Mouse (Mus musculus): ENCODE measurements around the gene Abcg1.
A peak's percentile ranks its signal among the peaks of the same experiment; 100 is the strongest.

Abcg1 gene

GRCm38 (mm10) chr17:31133776-31134175 is 76.3 kb downstream of the Abcg1 start:
- DNase-seq, result no peak

DNA sequence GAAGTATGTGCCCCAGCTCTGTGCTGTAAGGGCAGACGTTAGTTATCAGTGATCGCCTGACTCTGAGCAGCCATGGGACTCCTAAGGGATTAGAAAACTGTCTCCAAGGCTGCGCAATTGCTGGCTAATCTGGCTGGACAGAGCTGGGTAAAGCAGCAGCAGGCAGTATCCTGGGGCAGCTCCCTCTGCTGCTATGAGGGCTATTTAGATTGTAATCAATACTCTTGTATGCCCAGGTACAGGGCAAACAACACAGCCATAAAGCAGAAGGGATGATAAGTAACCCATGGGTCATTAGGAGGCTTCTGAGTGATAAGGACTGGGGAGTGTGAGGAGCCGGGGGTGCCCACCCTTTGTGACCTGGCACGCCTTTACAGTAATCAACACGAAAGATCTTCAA is 77.4 kb downstream of the Abcg1 start:
- DNase-seq, result no peak

DNA sequence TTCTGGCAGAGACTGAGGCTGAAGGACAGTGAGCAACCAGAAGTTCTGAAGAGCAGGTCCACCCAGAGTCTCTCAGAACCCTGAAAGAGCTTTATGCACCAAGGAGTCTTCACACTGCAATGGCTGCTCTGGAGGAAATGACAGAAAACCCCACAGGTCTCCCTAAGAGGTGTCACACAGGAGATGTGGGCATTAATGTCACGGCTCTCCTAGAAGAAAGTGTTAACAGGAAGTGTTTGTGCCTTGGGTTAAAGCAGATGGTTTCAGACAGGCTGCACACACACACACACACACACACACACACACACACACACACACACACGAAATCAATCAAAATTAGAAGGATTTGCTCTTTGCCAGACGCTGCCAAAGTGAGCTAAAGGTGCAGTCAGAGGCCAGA is 78.8 kb downstream of the Abcg1 start:
- no peak for DNase-seq

DNA sequence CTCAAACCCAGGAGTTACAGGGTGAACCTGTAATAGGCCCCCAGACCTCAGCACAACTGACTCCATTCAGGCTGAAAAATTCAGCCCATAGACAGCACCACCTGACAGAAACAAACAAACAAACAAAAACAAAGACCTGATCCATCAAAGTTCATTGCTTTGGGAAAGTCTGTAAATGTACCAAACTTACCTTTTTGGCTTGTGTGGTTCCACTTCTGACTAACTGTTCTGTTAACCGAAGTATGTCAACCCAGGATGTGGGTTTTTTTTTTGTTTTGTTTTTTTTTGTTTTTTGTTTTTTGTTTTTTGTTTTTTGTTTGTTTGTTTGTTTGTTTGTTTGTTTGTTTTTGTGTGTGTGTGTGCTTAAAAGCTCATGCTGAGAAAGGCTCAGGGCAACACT is 79.3 kb downstream of the Abcg1 start:
- DNase-seq, result no peak

DNA sequence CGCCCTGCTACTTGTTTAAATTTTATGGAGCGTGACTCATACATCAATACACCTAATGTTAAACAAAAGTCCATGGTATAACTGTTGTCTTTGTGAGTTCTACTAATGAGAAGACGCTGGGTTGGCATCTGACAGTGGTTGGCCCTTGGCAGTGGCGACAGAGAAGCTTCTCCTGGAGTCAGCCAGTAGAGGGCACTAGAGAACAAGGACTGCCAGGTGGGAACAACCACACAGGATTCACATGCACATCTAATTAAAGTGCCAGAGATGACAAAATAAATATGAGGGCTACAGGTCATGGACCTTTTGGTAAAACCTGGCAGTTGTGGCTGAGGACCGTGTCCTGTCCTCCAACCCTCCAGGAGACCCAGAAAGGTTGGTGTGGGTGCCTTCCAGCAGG is 80.9 kb downstream of the Abcg1 start:
- peak; percentile 23 to 50 for DNase-seq

GRCm38 (mm10) chr17:31142116-31142515 is 84.6 kb downstream of the Abcg1 start:
- DNase-seq, result no peak

- DNase-seq, result no peak
These were observed 86.9 kb downstream of the Abcg1 start, which contains the start of gene Tff2 for GRCm38 (mm10) chr17:31144040-31145037. TSS of gene Tff2 (minus strand) at chr17:31144282.

GRCm38 (mm10) chr17:31145998-31146397 is 88.5 kb downstream of the Abcg1 start:
- DNase-seq, result no peak

DNA sequence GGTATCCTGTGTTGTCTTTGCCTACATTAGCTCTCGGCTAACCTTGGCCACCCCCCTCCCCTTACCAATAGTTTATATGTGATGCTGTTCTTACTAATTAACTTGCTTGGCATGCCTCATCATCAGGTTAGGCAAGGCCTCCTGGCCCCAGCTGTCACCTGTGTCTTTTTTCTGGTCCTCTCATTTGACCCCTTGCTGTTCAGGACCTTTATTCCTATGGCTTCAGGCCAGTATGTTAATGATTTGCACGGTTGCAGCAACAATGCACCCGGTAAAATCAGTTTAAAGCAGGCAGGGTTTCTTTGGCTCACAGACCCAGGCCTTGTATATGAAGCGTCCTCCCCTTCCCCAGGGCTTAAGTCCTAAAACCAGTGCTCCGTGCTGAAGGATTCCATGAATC is 95.0 kb downstream of the Abcg1 start:
- DNase-seq, result no peak

- no peak for DNase-seq
These were observed 95.6 kb downstream of the Abcg1 start for GRCm38 (mm10) chr17:31152966-31153499.

- DNase-seq, result no peak
These were observed 96.3 kb downstream of the Abcg1 start for GRCm38 (mm10) chr17:31153785-31154184.

DNA sequence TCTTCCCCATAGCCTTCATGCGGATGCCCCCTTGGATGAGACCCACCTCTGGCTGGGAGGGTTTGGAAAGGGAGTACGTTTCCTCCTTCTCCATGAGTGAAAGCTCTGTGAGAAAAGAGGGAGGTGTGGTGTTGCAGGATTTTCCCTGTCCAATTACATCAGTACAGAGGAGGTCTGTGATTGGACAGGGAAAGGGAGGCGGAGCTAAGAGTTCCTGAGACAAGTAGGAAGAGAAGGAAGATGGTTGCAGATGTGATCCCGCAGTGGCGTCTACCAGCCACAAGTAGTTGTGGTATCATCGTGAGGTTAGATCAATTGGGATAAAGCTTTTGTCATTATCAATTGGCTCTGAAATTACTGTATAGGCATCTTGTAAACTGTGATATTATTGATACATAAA is 100.4 kb downstream of the Abcg1 start:
- no peak for DNase-seq

- DNase-seq, result no peak
These were observed 102.8 kb downstream of the Abcg1 start for GRCm38 (mm10) chr17:31160291-31160690.

DNA sequence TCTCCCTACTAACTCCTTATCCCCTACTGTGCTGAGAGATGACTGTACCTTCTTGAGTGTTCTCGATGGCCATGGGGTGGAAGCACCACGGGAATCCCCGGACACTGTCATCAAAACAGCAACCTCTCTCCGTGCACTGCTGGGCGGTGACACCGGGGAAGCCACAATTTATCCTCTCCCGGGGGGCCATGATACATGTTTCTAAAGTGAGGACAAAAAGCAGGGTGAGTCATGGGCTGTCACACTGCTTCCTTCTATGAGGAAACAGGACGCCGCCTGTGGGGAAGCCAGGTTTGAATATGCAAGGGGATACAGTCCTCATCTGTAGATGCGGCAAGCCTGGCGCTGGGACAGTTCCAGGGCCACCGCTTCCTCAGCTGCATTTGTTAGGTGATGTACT is 105.1 kb downstream of the Abcg1 start:
- no peak for DNase-seq

GRCm38 (mm10) chr17:31163821-31164220 is 106.3 kb downstream of the Abcg1 start:
- DNase-seq, result peak; percentile 62 to 78

DNA sequence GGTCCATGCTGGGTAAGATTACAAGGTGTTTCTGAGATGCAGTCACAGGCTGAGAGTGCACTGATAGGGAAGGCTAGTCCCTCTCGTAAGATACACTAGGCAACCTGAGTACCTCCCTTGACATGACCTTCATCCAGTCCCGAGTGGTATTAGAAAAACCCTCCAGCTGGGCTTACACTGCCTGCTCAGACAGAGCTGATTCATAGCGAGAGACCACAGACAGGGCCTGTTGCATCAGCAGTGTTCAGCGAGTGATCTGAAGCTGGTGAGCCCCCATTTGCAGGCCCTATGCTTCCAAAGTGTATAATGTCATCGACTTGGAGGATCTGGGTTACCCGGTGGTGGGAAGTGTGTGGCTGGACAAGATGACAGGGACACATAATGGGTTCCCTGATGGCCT is 107.7 kb downstream of the Abcg1 start, which contains the start of gene Tff1:
Gene Tff1 (minus strand): TSS at position 151 of the 400 bp plus-strand sequence.
- DNase-seq, result no peak

All from thymus, adult 18-20 months (tissue).